Mouse (Mus musculus) CH12.LX (cell line): ENCODE measurements around the gene Spta1.

Experiments used
- CHD1 ChIP-seq: IDR thresholded peaks from 2 replicates; pipeline ENCODE4 v1.6.1; 2012; ENCODE audit warnings: low read depth, low read length, improper control_type of control experiment, inconsistent platforms
- CTCF ChIP-seq, 2 experiments: IDR thresholded peaks in 1 of 2; conservative IDR thresholded peaks in 1 of 2; 2 replicates each; pipeline ENCODE4 v1.5.1; 2011 to 2012; ENCODE audit warnings: low read depth in 2 of 2, low read length in 2 of 2, improper control_type of control experiment in 1 of 2, inconsistent platforms in 1 of 2, mild to moderate bottlenecking in 1 of 2, moderate library complexity in 1 of 2
- EP300 ChIP-seq: IDR thresholded peaks from 2 replicates; pipeline ENCODE4 v1.6.1; 2011; ENCODE audit warnings: low read length, improper control_type of control experiment
- GABPA ChIP-seq: IDR thresholded peaks from 2 replicates; pipeline ENCODE4 v1.6.1; 2012; ENCODE audit warnings: low read depth, low read length, improper control_type of control experiment, inconsistent platforms; ENCODE audit not compliant: insufficient replicate concordance
- HCFC1 ChIP-seq: IDR thresholded peaks from 2 replicates; pipeline ENCODE4 v1.6.1; 2012; ENCODE audit warnings: low read depth, mild to moderate bottlenecking, inconsistent platforms, low read length, improper control_type of control experiment
- IRF4 ChIP-seq: IDR thresholded peaks from 2 replicates; pipeline ENCODE4 v1.6.1; 2014; ENCODE audit warnings: low read depth, mild to moderate bottlenecking, inconsistent platforms, low read length, improper control_type of control experiment
- KAT2A ChIP-seq: IDR thresholded peaks from 2 replicates; pipeline ENCODE4 v1.6.1; 2012; ENCODE audit warnings: low read length, improper control_type of control experiment, inconsistent platforms; ENCODE audit not compliant: insufficient replicate concordance
- MAX ChIP-seq: IDR thresholded peaks from 2 replicates; pipeline ENCODE4 v1.6.1; 2011; ENCODE audit warnings: low read length, improper control_type of control experiment
- PAX5 ChIP-seq: IDR thresholded peaks from 2 replicates; pipeline ENCODE4 v1.6.1; 2012; ENCODE audit warnings: low read length, inconsistent platforms, mixed read lengths
- POLR2A ChIP-seq: IDR thresholded peaks from 2 replicates; pipeline ENCODE4 v1.6.1; 2011; ENCODE audit warnings: low read depth, mild to moderate bottlenecking, improper control_type of control experiment, low read length
- SMC3 ChIP-seq: IDR thresholded peaks from 2 replicates; pipeline ENCODE4 v1.6.1; 2011; ENCODE audit warnings: low read depth, low read length, improper control_type of control experiment
- USF1 ChIP-seq: IDR thresholded peaks from 2 replicates; pipeline ENCODE4 v1.6.1; 2014; ENCODE audit warnings: low read depth, mild to moderate bottlenecking, inconsistent platforms, low read length, improper control_type of control experiment
- ZC3H11A ChIP-seq: IDR thresholded peaks from 2 replicates; pipeline ENCODE4 v1.6.1; 2012; ENCODE audit warnings: low read depth, mild to moderate bottlenecking, inconsistent platforms, low read length, improper control_type of control experiment
- ZNF384 ChIP-seq: IDR thresholded peaks from 2 replicates; pipeline ENCODE4 v1.6.1; 2012; ENCODE audit warnings: low read depth, low read length, improper control_type of control experiment, inconsistent platforms

GRCm38 (mm10) chr1:174244621-174245020 is 72.0 kb downstream of the Spta1 start:
- TF ChIP-seq CHD1 (no peak), PAX5 (no peak), USF1 (no peak), CTCF (conservative IDR thresholded peaks at IDR 0.05 in 1 of 2, IDR thresholded peaks at IDR 0.05 in 1 of 2; ENCODE audit: low read depth in 2 of 2, low read length in 2 of 2) (no peak), POLR2A (no peak), ZC3H11A (no peak), EP300 (no peak), ZNF384 (no peak), MAX (no peak), IRF4 (no peak), HCFC1 (no peak), KAT2A (no peak), GABPA (no peak), SMC3 (no peak)
